Mouse (Mus musculus) kidney, adult 2 months (tissue): ENCODE measurements around the gene Dio1. TPM values are rescaled to one million over a fixed set of nuclear protein-coding genes. Genes with fewer than 3 reads are reported as not detected.
A peak's percentile ranks its signal among the peaks of the same experiment; 100 is the strongest.

Experiments
- DNase-seq: peaks from one replicate; pipeline ENCODE4 v3.0.0; 2021
- H3K27ac ChIP-seq: fragments of 200-500 bp; 2 replicates; pipeline ENCODE4 v1.5.1; 2012; ENCODE audit warnings: low read depth, low read length, control low read depth, inconsistent platforms; ENCODE audit not compliant: insufficient read depth
- H3K27me3 ChIP-seq: fragments of 200-500 bp; replicated peaks from 2 replicates; pipeline ENCODE4 v1.6.1; 2012; ENCODE audit warnings: mild to moderate bottlenecking, moderate library complexity, low read length, inconsistent platforms; ENCODE audit not compliant: control insufficient read depth, insufficient read depth
- H3K36me3 ChIP-seq: fragments of 200-500 bp; 2 replicates; pipeline ENCODE4 v1.6.1; 2012; ENCODE audit warnings: mild to moderate bottlenecking, moderate library complexity, low read length, inconsistent platforms; ENCODE audit not compliant: control insufficient read depth, insufficient read depth
- H3K4me1 ChIP-seq: fragments of 200-500 bp; 2 replicates; pipeline ENCODE4 v1.6.1; 2011; ENCODE audit warnings: low read length; ENCODE audit not compliant: control insufficient read depth, insufficient read depth
- H3K4me3 ChIP-seq: fragments of 200-500 bp; 2 replicates; pipeline ENCODE4 v1.5.1; 2011; ENCODE audit warnings: mild to moderate bottlenecking, low read depth, low read length, control low read depth; ENCODE audit not compliant: insufficient read depth
- CTCF ChIP-seq: fragments of 200-500 bp; conservative IDR thresholded peaks from 2 replicates; pipeline ENCODE4 v1.5.1; 2011; ENCODE audit warnings: low read depth, mild to moderate bottlenecking, control low read depth, low read length, moderate library complexity, mixed read lengths; ENCODE audit not compliant: insufficient read depth, insufficient read length
- POLR2A ChIP-seq: fragments of 200-500 bp; IDR thresholded peaks from one replicate; pipeline ENCODE4 v1.6.1; 2011; ENCODE audit warnings: low read depth, low read length, control low read depth
- WGBS: fragments of 180-500 bp; shearing (Covaris S2); methylation state at CpG from one replicate; pipeline ENCODE4 v1.1.7; 2018; 5-methylcytosine and 5-hydroxymethylcytosine counted together
- polyA plus RNA-seq: library from polyadenylated mRNA; depleted of rRNA; stranded (reverse); fragments of >200 nt; gene quantifications from 2 replicates; pipeline ENCODE4 v1.2.3, GENCODE M21; 2012; rRNA removed

Dio1 gene
- polyA plus RNA-seq, 1 experiment = 70.0 TPM

GRCm38 (mm10) chr4:107247110-107247509 is 59.9 kb downstream of the Dio1 start:
- no peak overlapping the region for H3K27ac ChIP-seq
- 80% methylated on average over 9 of the region's 9 CpGs for WGBS

GRCm38 (mm10) chr4:107246040-107246439 is 60.9 kb downstream of the Dio1 start:
- no peaks in the 10 kb centered on the region; the same call in 1 of the 2 replicates for H3K36me3 ChIP-seq
- 48% methylated on average over 1 of the region's 1 CpGs for WGBS
- no peak overlapping the region for H3K4me3 ChIP-seq
- DNase-seq = no peak
- H3K27ac ChIP-seq = no peak overlapping the region
- TF ChIP-seq CTCF = no peak
- no peak for TF ChIP-seq POLR2A
- H3K27me3 ChIP-seq = no peaks in the 10 kb centered on the region
- peaks cover 11% of the 10 kb centered on the region; the same call in 1 of the 2 replicates for H3K4me1 ChIP-seq

More at GRCm38 (mm10) chr4:107247110-107247509, 59.9 kb downstream of the Dio1 start:
- Histone ChIP-seq H3K4me3 (no peak overlapping the region), H3K36me3 (no peaks in the 10 kb centered on the region; the same call in 1 of the 2 replicates), H3K27me3 (no peaks in the 10 kb centered on the region), H3K4me1 (peaks cover 13% of the 10 kb centered on the region; the same call in 1 of the 2 replicates)
- TF ChIP-seq CTCF = no peak
- no peak for TF ChIP-seq POLR2A
- DNase-seq = no peak

- H3K27me3 ChIP-seq = no peaks in the 10 kb centered on the region
- DNase-seq = peak; percentile 58
- peaks cover 10% of the 10 kb centered on the region; the same call in 1 of the 2 replicates for H3K4me1 ChIP-seq
- H3K4me3 ChIP-seq = no peak overlapping the region
- 14% methylated on average over 2 of the region's 2 CpGs for WGBS
- TF ChIP-seq CTCF (no peak), POLR2A (no peak)
- no peak overlapping the region; the same call in 1 of the 2 replicates for H3K27ac ChIP-seq
- H3K36me3 ChIP-seq = no peaks in the 10 kb centered on the region; the same call in 1 of the 2 replicates
Observed at GRCm38 (mm10) chr4:107245368-107245767, 61.6 kb downstream of the Dio1 start.

GRCm38 (mm10) chr4:107243365-107244333 is 63.3 kb downstream of the Dio1 start:
- H3K27ac ChIP-seq = peak overlapping the region; percentile 39; the same call in 1 of the 2 replicates
- H3K27me3 ChIP-seq = no peaks in the 10 kb centered on the region
- TF ChIP-seq POLR2A (no peak), CTCF (no peak)
- WGBS = 56% methylated on average over 6 of the region's 6 CpGs
- DNase-seq = peak; percentile 32
- peaks cover 3% of the 10 kb centered on the region; the same call in 1 of the 2 replicates for H3K4me1 ChIP-seq
- H3K4me3 ChIP-seq = no peak overlapping the region
- H3K36me3 ChIP-seq = no peaks in the 10 kb centered on the region; the same call in 1 of the 2 replicates

Other genes starting within 250 kb of the Dio1 start
- 111 and 118 TPM in 2 replicates for gene Mrpl37, start 240.3 kb downstream of the Dio1 start, polyA plus RNA-seq
- 19.0 and 21.7 TPM in 2 replicates for gene Cyb5rl, start 240.2 kb downstream of the Dio1 start, polyA plus RNA-seq
- gene Cdcp2, start 210.3 kb downstream of the Dio1 start, polyA plus RNA-seq = 0.05 TPM in 1 of 2 replicates, not detected in the other
- gene Tmem59, start 128.8 kb downstream of the Dio1 start, polyA plus RNA-seq = 447 and 474 TPM in 2 replicates
- gene Tceanc2, start 128.1 kb downstream of the Dio1 start, polyA plus RNA-seq = 8.9 and 10.0 TPM in 2 replicates
- gene Ldlrad1, start 98.0 kb downstream of the Dio1 start, polyA plus RNA-seq = not detected in 2 replicates
- 10.5 and 11.7 TPM in 2 replicates for gene Lrrc42, start 53.6 kb downstream of the Dio1 start, polyA plus RNA-seq
- 4.2 and 7.1 TPM in 2 replicates for gene Hspb11, start 53.6 kb downstream of the Dio1 start, polyA plus RNA-seq
- gene Yipf1, start 7.2 kb upstream of the Dio1 start, polyA plus RNA-seq = 55.7 and 67.6 TPM in 2 replicates
- 11.3 and 16.1 TPM in 2 replicates for gene Ndc1, start 60.6 kb upstream of the Dio1 start, polyA plus RNA-seq
- gene Glis1, start 127.4 kb upstream of the Dio1 start, polyA plus RNA-seq = 15.2 and 19.7 TPM in 2 replicates